Mouse (Mus musculus): Measurements from ENCODE around the gene Lrrc3c. TPM values are rescaled to one million over a fixed set of nuclear protein-coding genes. Genes with fewer than 3 reads are reported as not detected.

Lrrc3c gene
- polyA plus RNA-seq, 1 experiment: not detected

GRCm38 (mm10) chr11:98555124-98555700, 42.9 kb upstream of the Lrrc3c start:
- H3K4me3 ChIP-seq: no peak overlapping the region
- H3K4me2 ChIP-seq (ENCODE audit: low read depth): no peak overlapping the region
- peaks cover 42% of the 10 kb centered on the region for H3K27me3 ChIP-seq (ENCODE audit: control insufficient read depth, insufficient read depth, insufficient read length)
- no peaks in the 10 kb centered on the region for H3K79me2 ChIP-seq (ENCODE audit: control insufficient read depth, insufficient read depth)
- H3ac ChIP-seq (ENCODE audit: control insufficient read depth, insufficient read length): no peak overlapping the region
- TF ChIP-seq MYOD1 (IDR thresholded peaks at IDR 0.05; ENCODE audit: control insufficient read depth in 1 of 3, insufficient read length in 2 of 3, low read depth in 2 of 3): no peak
- no peak for TF ChIP-seq REST (IDR thresholded peaks at IDR 0.05; ENCODE audit: insufficient read depth, insufficient read length)
- TF ChIP-seq CEBPB (IDR thresholded peaks at IDR 0.05; ENCODE audit: insufficient read depth, poor library complexity, severe bottlenecking): no peak
- TF ChIP-seq POLR2A (IDR thresholded peaks at IDR 0.05; ENCODE audit: insufficient read length, low read depth): no peak
- H3K36me3 ChIP-seq (ENCODE audit: control insufficient read depth, insufficient read depth): no peaks in the 10 kb centered on the region

GRCm38 (mm10) chr11:98560942-98561341, 37.1 kb upstream of the Lrrc3c start:
- H3ac ChIP-seq (ENCODE audit: control insufficient read depth, insufficient read length): no peak overlapping the region
- H3K27me3 ChIP-seq (ENCODE audit: control insufficient read depth, insufficient read depth, insufficient read length): peaks cover 82% of the 10 kb centered on the region
- no peaks in the 10 kb centered on the region for H3K36me3 ChIP-seq (ENCODE audit: control insufficient read depth, insufficient read depth)
- no peaks in the 10 kb centered on the region for H3K79me2 ChIP-seq (ENCODE audit: control insufficient read depth, insufficient read depth)
- TF ChIP-seq E2F4 (IDR thresholded peaks at IDR 0.05; ENCODE audit: insufficient read depth): no peak
- TF ChIP-seq MYOD1 (IDR thresholded peaks at IDR 0.05; ENCODE audit: control insufficient read depth in 1 of 3, insufficient read length in 2 of 3, low read depth in 2 of 3): no peak
- TF ChIP-seq REST (IDR thresholded peaks at IDR 0.05; ENCODE audit: insufficient read depth, insufficient read length): no peak
- no peak for TF ChIP-seq USF1 (IDR thresholded peaks at IDR 0.05; ENCODE audit: low read depth)
- no peak for TF ChIP-seq POLR2AphosphoS2 (IDR thresholded peaks at IDR 0.05; ENCODE audit: insufficient read length, low read depth)
- no peak for TF ChIP-seq CEBPB (IDR thresholded peaks at IDR 0.05; ENCODE audit: insufficient read depth, poor library complexity, severe bottlenecking)
- no peak for TF ChIP-seq MYOG (IDR thresholded peaks at IDR 0.05; ENCODE audit: control insufficient read depth in 1 of 3, insufficient read depth in 1 of 3, insufficient read length in 2 of 3, low read depth in 2 of 3)
- TF ChIP-seq TCF12 (IDR thresholded peaks at IDR 0.05; ENCODE audit: insufficient read depth, poor library complexity, severe bottlenecking): no peak
- no peak for TF ChIP-seq POLR2A (IDR thresholded peaks at IDR 0.05; ENCODE audit: insufficient read length, low read depth)
- TF ChIP-seq MAX (IDR thresholded peaks at IDR 0.05; ENCODE audit: low read depth): no peak
- TF ChIP-seq TCF3 (IDR thresholded peaks at IDR 0.05; ENCODE audit: insufficient read length, low read depth): no peak
- TF ChIP-seq SRF (IDR thresholded peaks at IDR 0.05; ENCODE audit: control insufficient read depth, insufficient read length, low read depth): no peak
- H3K4me3 ChIP-seq: no peak overlapping the region
- no peak overlapping the region for H3K4me2 ChIP-seq (ENCODE audit: low read depth)

GRCm38 (mm10) chr11:98563025-98563424, 35.1 kb upstream of the Lrrc3c start:
- H3K4me2 ChIP-seq (ENCODE audit: low read depth): no peak overlapping the region
- H3K79me2 ChIP-seq (ENCODE audit: control insufficient read depth, insufficient read depth): no peaks in the 10 kb centered on the region
- no peak overlapping the region for H3ac ChIP-seq (ENCODE audit: control insufficient read depth, insufficient read length)
- TF ChIP-seq POLR2A (IDR thresholded peaks at IDR 0.05; ENCODE audit: insufficient read length, low read depth): no peak
- no peak for TF ChIP-seq USF1 (IDR thresholded peaks at IDR 0.05; ENCODE audit: low read depth)
- no peak for TF ChIP-seq CEBPB (IDR thresholded peaks at IDR 0.05; ENCODE audit: insufficient read depth, poor library complexity, severe bottlenecking)
- no peak for TF ChIP-seq MYOD1 (IDR thresholded peaks at IDR 0.05; ENCODE audit: control insufficient read depth in 1 of 3, insufficient read length in 2 of 3, low read depth in 2 of 3)
- TF ChIP-seq REST (IDR thresholded peaks at IDR 0.05; ENCODE audit: insufficient read depth, insufficient read length): no peak
- no peak for TF ChIP-seq MAX (IDR thresholded peaks at IDR 0.05; ENCODE audit: low read depth)
- no peak for TF ChIP-seq E2F4 (IDR thresholded peaks at IDR 0.05; ENCODE audit: insufficient read depth)
- TF ChIP-seq SRF (IDR thresholded peaks at IDR 0.05; ENCODE audit: control insufficient read depth, insufficient read length, low read depth): no peak
- H3K36me3 ChIP-seq (ENCODE audit: control insufficient read depth, insufficient read depth): no peaks in the 10 kb centered on the region
- peaks cover 77% of the 10 kb centered on the region for H3K27me3 ChIP-seq (ENCODE audit: control insufficient read depth, insufficient read depth, insufficient read length)
- no peak overlapping the region for H3K4me3 ChIP-seq

- TF ChIP-seq E2F4 (IDR thresholded peaks at IDR 0.05; ENCODE audit: insufficient read depth) (no peak), POLR2AphosphoS2 (IDR thresholded peaks at IDR 0.05; ENCODE audit: insufficient read length, low read depth) (no peak), CEBPB (IDR thresholded peaks at IDR 0.05; ENCODE audit: insufficient read depth, poor library complexity, severe bottlenecking) (no peak), MAX (IDR thresholded peaks at IDR 0.05; ENCODE audit: low read depth) (no peak), TCF12 (IDR thresholded peaks at IDR 0.05; ENCODE audit: insufficient read depth, poor library complexity, severe bottlenecking) (no peak), MYOG (IDR thresholded peaks at IDR 0.05; ENCODE audit: control insufficient read depth in 1 of 3, insufficient read depth in 1 of 3, insufficient read length in 2 of 3, low read depth in 2 of 3) (no peak), MYOD1 (IDR thresholded peaks at IDR 0.05; ENCODE audit: control insufficient read depth in 1 of 3, insufficient read length in 2 of 3, low read depth in 2 of 3) (no peak), POLR2A (IDR thresholded peaks at IDR 0.05; ENCODE audit: insufficient read length, low read depth) (no peak), USF1 (IDR thresholded peaks at IDR 0.05; ENCODE audit: low read depth) (no peak), TCF3 (IDR thresholded peaks at IDR 0.05; ENCODE audit: insufficient read length, low read depth) (no peak)
- peaks cover 73% of the 10 kb centered on the region for H3K27me3 ChIP-seq (ENCODE audit: control insufficient read depth, insufficient read depth, insufficient read length)
- H3K79me2 ChIP-seq (ENCODE audit: control insufficient read depth, insufficient read depth): no peaks in the 10 kb centered on the region
- H3K4me3 ChIP-seq: no peak overlapping the region
- no peak overlapping the region for H3ac ChIP-seq (ENCODE audit: control insufficient read depth, insufficient read length)
- H3K36me3 ChIP-seq (ENCODE audit: control insufficient read depth, insufficient read depth): no peaks in the 10 kb centered on the region
- H3K4me2 ChIP-seq (ENCODE audit: low read depth): no peak overlapping the region
Measured at GRCm38 (mm10) chr11:98563921-98564414, 34.1 kb upstream of the Lrrc3c start.

GRCm38 (mm10) chr11:98568326-98568725, 29.8 kb upstream of the Lrrc3c start:
- no peaks in the 10 kb centered on the region for H3K36me3 ChIP-seq (ENCODE audit: control insufficient read depth, insufficient read depth)
- no peaks in the 10 kb centered on the region for H3K79me2 ChIP-seq (ENCODE audit: control insufficient read depth, insufficient read depth)
- peaks cover 59% of the 10 kb centered on the region for H3K27me3 ChIP-seq (ENCODE audit: control insufficient read depth, insufficient read depth, insufficient read length)
- H3K4me3 ChIP-seq: no peak overlapping the region
- TF ChIP-seq E2F4 (IDR thresholded peaks at IDR 0.05; ENCODE audit: insufficient read depth) (no peak), CEBPB (IDR thresholded peaks at IDR 0.05; ENCODE audit: insufficient read depth, poor library complexity, severe bottlenecking) (no peak), TCF3 (IDR thresholded peaks at IDR 0.05; ENCODE audit: insufficient read length, low read depth) (no peak), MAX (IDR thresholded peaks at IDR 0.05; ENCODE audit: low read depth) (no peak), USF1 (IDR thresholded peaks at IDR 0.05; ENCODE audit: low read depth) (no peak), MYOG (IDR thresholded peaks at IDR 0.05; ENCODE audit: control insufficient read depth in 1 of 3, insufficient read depth in 1 of 3, insufficient read length in 2 of 3, low read depth in 2 of 3) (no peak), SRF (IDR thresholded peaks at IDR 0.05; ENCODE audit: control insufficient read depth, insufficient read length, low read depth) (no peak), MYOD1 (IDR thresholded peaks at IDR 0.05; ENCODE audit: control insufficient read depth in 1 of 3, insufficient read length in 2 of 3, low read depth in 2 of 3) (no peak), TCF12 (IDR thresholded peaks at IDR 0.05; ENCODE audit: insufficient read depth, poor library complexity, severe bottlenecking) (no peak), REST (IDR thresholded peaks at IDR 0.05; ENCODE audit: insufficient read depth, insufficient read length) (no peak), POLR2AphosphoS2 (IDR thresholded peaks at IDR 0.05; ENCODE audit: insufficient read length, low read depth) (no peak)
- H3ac ChIP-seq (ENCODE audit: control insufficient read depth, insufficient read length): no peak overlapping the region
- no peak overlapping the region for H3K4me2 ChIP-seq (ENCODE audit: low read depth)
